Mouse (Mus musculus): ENCODE measurements at regions not wholly inside any gene's neighbourhood (a gene's known extent, or its start where the extent isn't known, plus 50 kb on each side); places are given as distances from the start of the nearest gene placed in this dataset.

- TF ChIP-seq CTCF (IDR thresholded peaks at IDR 0.05; ENCODE audit: borderline replicate concordance, insufficient read depth, low read depth, low read length) (no peak), POLR2A (IDR thresholded peaks at IDR 0.05; ENCODE audit: borderline replicate concordance, insufficient read depth, low read length) (no peak)
Measured at GRCm38 (mm10) chr3:6137374-6137773, 386.8 kb downstream of the Gm8797 start.
